Mouse (Mus musculus): ENCODE measurements around the gene Crim1. TPM values are rescaled to one million over a fixed set of nuclear protein-coding genes. Genes with fewer than 3 reads are reported as not detected.

Crim1 gene
- total RNA-seq, 2 experiments from 2014 or later, result 19.3 to 20.1 TPM

DNA sequence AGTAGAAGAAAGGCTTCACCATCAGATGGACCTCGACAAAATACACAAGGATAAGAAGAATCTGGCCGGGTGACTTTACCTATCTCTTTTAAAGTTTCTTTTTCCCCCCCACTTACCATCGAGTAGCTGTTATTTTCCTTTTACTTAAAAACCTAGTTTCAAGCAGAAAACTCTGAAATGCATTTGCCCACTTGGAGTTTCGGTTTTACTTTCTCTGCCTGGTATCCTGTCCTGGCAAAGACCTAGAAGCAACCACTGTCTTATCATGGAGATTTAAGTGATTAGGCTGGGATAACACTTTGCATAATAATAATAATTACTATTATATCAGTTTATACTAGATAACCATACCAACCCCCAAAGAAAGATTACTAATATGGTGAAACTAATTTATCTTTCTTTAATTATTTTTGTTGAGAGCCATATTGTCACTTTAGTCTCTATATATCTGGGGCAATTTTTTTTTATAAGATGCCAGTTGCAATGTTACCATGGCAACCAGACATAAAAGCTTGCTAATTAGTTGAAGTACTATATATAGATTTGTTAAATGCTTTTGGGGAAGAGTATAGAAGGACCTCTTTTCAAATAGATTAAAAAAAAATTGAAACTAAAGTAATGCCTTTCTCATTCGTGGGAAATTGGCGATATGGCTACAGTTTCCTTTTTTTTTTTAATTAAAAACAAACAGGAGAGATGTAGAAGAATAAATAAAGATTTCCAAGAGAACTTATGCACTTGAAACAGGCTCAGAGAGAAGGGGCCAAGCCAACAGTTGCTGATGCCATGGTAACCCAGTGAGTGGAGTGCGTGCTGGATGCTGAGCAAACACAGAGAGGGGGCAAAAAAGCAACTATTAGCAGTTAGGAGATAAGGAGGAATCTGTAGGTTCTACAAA is 74.8 kb downstream of the Crim1 start:
- DNase-seq, result no peak
- intact Hi-C loops (cut with DNase I; ENCODE audit: low total_unique reads), result no loop called here

DNA sequence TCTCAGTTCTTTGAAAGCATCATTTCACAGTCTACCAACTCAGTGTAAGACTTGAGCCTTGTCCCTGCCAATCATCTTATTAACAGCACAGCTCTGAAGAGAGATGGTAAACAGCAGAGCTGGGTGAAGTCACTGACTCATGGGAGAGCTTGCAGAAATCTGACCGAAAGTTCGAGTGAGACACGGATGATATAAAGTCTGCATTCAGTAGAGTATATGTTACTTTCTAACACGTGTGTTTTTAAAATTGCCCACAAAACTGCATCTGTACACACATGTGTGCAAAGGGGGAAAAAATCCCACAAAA is 75.4 kb downstream of the Crim1 start:
- intact Hi-C loops (cut with DNase I; ENCODE audit: low total_unique reads), result no loop called here
- DNase-seq, result no peak

DNA sequence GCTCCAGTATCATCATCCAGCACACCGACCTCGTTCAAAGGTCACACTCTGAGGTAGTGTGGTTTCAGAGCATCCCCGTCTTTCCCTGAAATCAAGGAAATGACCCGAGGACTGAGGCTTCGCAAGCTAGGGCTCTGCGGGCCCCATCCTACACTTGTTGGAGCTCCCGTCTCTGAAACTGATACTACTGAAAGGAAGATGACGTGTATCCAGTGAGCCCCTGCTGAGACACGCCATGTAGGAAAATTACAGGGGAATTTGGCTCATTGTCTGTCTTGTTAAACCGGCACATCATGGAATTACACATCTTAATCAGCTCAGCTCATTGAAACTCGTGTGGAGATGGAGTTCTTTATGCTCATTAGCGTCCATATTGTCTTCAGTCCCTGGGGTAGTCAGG is 79.1 kb downstream of the Crim1 start:
- intact Hi-C loops (cut with DNase I; ENCODE audit: low total_unique reads), result no loop called here

DNA sequence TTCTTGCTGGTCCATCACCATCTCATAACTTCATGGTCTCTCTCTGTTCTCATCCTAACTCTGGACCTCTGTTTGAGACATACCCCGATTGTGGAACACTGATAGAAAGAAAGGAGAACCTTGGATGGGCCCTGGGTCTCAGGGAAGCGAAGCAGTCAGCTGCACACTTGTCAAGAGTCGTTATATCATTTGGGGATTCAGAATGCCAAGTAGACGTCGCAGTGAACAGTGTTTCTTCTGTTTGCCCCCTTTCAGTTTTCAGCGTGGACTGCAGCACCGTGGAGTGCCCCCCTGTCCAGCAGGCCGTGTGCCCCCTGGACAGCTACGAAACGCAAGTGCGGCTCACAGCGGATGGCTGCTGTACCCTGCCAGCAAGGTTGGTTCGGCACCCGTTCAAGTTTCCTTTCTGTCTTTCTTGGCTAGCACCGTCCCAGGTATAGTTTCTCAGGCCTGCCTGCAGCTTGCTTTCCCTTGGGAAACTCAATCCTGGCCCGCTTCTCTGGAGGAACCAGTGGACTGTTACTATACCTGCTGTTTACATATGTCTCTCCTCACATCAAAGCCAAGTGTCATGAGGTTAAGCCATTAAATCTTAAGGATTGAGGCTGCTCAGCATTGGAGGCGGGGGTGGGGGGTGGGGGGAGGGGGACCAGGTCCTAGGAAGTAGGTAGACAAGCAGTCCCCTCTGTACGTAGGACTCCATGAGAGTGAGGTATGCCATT is 81.1 kb downstream of the Crim1 start:
- DNase-seq, result no peak
- intact Hi-C loops (cut with DNase I; ENCODE audit: low total_unique reads), result no loop called here

More for the DNA sequence above, 79.1 kb downstream of the Crim1 start:
- no peak for DNase-seq

DNA sequence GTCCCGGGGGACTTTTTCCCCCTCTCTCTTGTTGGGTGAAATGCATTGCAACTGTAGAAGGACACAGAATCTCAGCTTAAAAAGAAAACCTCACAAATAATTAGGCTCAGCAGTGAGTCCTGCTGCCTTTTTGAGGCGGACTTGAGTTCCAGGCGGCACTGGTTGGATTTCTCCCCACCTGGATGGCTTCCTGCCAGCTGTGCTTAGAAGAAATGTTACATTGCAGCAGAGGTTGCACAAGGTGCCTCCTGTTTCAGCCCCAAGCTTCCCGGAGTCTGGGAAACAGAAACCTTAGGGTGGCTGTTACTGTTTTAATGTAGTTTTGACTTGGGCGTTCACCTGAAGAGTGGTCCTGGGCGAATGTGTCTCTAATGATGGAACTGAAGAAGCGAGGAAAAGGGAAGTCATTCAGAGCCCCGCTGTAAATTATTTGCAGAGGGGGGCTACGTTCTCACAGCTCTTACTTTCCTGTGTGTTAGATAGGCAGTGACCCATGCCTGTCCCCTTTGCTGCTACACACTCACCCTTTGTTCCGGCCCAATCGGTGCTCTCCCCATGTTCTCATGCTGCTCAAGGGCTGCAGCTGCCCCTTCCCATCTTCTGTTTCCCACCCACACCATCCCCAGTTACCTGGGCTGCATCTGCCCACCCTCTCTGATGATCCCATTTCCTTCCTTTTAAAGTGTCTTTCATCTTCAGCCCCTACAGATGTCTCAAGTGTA is 83.4 kb downstream of the Crim1 start:
- intact Hi-C loops (cut with DNase I; ENCODE audit: low total_unique reads), result no loop called here
- no peak for DNase-seq

DNA sequence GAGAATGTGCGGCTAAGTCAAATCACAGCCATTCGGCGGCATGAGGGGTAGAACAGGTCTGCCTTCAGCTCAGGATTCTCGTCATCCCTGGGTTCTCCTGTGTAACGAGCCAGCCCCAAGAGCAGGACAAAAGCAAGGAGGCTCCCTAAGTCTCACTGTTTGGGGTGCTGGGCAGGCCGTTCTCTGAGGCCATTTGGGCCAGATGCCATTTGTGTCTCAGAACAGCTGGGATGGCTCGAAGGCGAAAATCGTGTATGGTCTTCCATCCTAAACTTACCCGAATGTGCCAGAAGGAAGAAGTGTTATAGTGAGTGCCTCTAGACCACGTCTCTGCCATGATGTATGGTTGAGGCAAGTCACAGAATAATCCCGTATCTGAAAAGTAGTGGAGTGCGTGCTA is 86.0 kb downstream of the Crim1 start:
- intact Hi-C loops (cut with DNase I; ENCODE audit: low total_unique reads), result no loop called here
- no peak for DNase-seq

DNA sequence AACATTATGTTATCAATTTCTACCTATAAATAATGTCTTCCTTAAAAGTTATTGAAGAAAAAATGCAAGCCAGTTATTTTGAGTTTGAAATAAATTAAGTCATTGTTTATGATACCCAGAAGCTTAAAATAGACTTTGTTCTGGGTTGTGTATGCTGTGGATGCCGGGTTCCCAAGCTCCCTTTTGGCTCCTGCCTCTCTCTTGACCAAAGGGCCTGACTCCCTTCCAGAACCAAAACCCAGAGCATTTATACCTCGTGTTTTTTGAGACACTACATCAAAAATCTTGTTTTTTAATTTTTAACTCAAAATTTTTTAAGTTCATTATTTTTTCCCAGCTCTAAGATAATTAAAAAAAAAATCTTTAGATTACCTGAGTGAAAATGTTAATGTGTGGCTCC is 87.3 kb downstream of the Crim1 start:
- intact Hi-C loops (cut with DNase I; ENCODE audit: low total_unique reads), result no loop called here
- no peak for DNase-seq

DNA sequence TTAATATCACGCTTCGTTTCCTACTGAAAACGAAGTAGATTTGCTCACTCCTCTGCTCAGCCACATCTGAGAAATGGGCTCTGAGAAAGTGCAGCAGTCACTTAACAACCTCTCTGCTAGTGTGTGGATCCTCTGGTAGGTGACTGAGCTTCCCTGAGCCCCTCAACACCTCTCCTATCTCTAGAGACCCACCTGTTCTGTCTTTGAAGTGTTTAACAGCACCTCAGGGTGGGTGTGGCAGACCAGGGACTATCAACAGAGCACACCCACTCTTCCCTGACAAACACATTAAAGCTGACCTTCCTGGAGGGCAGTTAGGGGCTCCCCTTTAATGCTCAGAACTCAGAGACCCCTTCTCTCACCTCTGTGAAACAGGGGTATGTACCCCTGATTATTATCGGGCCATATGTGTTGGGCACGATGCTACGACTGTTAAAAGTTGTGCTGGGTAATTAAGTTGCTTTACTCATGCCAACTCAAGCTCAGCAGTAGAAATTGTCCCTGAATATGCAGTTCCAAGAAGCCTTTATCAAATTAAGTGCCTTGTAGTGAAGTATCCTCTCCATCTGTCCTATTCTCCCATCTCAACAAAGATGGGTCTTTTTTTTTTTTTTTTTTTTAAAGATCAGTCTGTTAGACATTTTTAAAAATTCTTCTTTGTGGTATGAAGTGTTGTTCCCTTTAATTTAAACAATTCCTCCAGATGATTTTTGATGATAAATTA is 90.3 kb downstream of the Crim1 start:
- no peak for DNase-seq
- intact Hi-C loops (cut with DNase I; ENCODE audit: low total_unique reads), result no loop called here

DNA sequence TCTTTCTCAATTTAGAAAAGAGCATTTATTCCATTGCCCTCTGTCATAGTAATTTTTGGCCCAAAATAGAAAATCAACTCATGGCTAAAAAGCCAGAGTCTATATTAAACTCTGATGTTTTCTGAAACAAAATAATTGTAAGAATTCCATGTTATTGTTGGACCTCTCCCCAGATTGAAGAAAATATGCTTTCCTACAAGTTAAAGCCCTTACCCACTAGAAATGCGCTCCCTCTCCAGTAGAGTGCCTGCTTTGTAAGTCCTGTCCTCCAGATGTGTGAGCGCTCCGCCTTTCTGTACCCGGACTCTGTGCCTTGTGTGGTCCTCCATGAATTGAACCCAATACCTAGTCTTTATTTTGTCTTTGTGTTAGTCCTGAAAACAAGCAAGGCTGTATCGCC is 91.0 kb downstream of the Crim1 start:
- intact Hi-C loops (cut with DNase I; ENCODE audit: low total_unique reads), result no loop called here
- DNase-seq, result no peak

DNA sequence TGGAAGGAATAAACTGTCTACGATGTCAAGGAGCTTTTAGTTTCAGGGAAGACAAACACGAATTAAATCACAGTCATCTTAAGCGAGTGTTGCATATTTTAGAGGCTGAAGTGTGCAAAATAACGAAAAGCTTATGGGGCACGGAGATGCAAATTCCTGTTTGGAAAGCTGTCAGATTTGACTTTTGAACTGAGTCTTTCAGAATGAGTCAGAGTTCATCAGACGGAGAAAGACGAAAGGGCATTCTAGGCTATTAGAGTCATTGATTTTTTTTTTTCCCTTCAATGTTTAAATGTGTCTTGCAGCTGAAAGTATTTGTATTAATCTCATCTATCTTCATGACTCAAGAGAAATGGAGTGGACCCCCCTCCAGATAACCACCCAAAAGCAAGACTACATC is 92.3 kb downstream of the Crim1 start:
- intact Hi-C loops (cut with DNase I; ENCODE audit: low total_unique reads), result no loop called here
- no peak for DNase-seq

DNA sequence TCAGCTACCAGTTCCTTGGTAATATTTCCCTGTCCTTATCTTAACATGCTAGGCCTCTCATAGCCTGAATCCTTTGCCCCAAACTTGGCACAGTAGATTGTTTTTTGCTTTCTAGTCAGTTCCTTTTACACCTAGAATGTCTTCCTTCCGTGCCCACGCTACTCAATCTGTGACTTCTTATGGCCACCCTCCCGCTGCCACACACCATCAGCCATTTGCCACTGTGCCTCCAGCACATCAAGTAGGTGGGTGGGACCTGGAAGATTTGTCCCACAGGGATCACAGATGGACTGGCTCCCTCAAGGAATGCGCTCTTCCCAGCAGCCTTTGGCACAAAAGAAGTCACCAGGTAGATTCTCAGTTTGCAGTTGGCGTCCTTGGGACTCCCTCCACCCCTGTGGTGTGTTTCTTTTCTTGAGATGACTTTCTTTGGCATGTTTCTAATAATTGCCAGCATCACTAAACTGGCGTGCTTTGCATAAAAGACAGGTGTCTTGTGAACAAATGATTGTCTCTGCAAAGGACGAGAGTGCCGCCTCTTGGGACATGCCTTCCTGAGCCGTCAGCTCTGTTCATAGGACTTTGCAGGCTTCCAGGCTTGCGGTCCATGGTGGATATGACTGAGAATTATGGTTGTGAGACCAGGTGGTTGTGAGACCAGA is 92.9 kb downstream of the Crim1 start:
- DNase-seq, result no peak

DNA sequence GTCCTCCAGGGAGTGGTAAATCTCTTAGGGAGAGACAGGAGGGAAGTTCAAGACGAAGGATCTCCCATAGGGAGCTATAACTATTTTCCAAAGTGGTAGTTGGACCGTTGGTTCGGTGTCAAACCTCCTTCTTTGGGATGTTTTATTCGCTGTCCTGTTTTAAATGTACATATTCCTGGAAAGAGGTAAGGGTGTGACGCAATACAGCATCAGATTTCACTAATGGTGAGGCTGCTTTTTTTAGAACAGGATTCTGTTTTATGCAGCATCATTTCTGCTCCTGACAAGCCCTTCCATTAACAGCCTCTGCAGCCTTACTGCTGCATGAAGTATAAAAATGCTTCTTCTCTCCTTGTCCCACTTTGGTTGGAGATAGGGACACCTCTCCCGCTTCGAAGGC is 95.9 kb downstream of the Crim1 start:
- DNase-seq, result no peak
- intact Hi-C loops (cut with DNase I; ENCODE audit: low total_unique reads), result loop anchor here (5.0 kb wide), 1 partner anchor 99 kb away; no protein-coding TSS in a partner anchor

More for the DNA sequence above, 92.9 kb downstream of the Crim1 start:
- intact Hi-C loops (cut with DNase I; ENCODE audit: low total_unique reads), result no loop called here

DNA sequence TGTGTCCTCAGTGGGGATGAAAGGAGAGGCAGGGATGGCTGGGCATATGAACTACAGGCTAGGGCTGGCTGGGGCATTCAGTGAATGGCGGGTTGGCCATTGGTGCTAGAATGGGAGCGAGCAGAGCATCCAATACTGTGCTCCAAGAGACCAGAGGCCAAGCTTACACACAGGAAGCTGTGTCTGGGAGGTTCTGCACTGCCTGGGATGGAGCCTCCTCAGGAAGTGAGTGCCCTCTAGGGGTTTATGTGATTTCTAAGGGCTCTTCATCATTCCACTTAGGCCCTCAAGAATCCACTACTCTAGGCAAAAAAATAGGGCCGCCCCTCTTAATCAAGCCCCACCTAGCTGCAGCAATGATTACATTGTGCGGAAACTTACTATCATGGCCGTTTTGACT is 98.1 kb downstream of the Crim1 start:
- intact Hi-C loops (cut with DNase I; ENCODE audit: low total_unique reads), result loop anchor here (5.0 kb wide), 1 partner anchor 101 kb away; no protein-coding TSS in a partner anchor
- DNase-seq, result no peak

DNA sequence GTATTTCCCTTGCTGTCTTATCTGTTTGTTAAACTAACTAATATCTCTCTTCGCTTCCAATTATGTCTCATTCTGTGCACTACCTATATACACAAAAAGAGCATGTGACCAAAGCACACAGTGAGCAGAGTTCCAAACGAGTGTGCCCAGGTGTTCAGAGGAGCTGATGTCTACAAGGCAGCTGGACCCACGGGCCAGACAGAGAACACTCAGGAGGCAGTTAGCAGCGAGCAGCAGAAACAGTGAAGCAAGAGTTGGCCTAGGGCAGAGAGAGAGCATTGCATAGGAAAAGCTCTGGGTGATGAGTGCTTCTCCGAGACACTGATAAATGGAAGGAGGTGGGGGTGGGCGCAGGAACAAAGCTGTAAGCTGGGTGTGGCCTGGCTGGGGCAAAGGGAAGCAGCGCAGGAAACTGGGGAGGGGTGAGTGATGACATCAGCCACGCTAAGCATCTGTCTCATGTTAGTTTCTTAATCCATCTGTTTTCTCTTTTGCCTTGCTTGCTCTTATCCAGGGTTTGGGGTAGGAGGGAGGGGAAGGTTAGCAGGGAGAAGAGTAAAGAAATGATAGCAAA is 99.0 kb downstream of the Crim1 start:
- intact Hi-C loops (cut with DNase I; ENCODE audit: low total_unique reads), result loop anchor here (5.0 kb wide), 1 partner anchor 102 kb away; no protein-coding TSS in a partner anchor
- no peak for DNase-seq

DNA sequence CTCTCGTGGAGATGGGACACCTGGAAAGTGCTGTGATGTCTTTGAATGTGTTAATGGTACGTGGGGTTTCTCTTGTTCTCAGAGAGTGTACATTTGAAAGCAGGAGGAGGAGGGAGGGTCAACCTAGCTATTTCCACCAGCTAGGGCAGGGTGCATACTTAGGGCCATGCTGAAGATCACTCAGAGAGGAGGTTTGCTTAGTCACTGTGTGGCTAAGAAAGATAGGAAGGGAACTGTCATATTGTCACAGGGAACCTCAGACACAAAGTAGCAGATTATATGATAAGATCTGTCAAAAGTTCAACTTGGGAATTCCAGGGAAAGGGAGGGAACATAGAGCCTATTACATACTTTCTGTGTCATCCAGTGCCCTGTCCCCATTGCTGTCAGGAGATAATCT is 103.0 kb downstream of the Crim1 start:
- intact Hi-C loops (cut with DNase I; ENCODE audit: low total_unique reads), result no loop called here

DNA sequence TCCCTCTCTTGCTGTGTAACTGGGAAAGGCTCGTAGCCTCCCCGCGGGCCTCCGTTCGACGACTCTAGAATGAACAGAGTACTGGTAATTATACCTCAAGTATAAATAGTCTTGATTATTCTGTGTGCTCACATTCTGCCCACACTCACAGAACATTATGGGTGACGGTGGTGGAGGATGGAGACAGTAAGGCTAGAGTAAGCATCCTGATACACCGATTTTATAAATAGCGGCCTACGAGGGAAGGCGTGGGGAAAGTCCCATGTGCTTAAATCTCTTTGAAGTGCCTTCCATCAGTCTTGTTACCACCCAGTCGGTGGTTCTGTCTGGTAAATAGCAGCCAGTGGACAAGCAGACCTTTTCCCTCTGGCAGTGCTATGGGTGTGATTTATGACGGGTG is 104.0 kb downstream of the Crim1 start:
- DNase-seq, result no peak
- intact Hi-C loops (cut with DNase I; ENCODE audit: low total_unique reads), result no loop called here

More for the DNA sequence above, 103.0 kb downstream of the Crim1 start:
- DNase-seq, result no peak

DNA sequence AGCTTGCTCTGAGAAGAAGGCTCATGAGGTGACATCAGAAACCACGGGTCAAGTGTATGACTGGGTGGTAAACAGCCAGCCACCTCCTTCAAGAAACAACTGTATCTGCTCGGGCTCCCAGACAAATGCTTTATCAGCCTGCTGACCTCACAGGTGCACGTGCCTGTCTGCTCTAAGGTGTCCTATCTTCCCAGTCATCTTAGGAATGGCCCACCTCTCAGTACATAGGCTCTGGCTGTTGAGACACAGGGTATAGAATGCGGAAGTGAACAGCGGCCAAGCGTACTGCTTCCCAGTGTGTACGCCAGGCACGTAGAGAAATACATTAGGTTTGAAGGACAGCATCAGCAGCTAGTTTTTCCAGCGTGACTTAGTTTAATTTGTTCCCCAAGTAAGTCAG is 106.4 kb downstream of the Crim1 start:
- DNase-seq, result no peak
- intact Hi-C loops (cut with DNase I; ENCODE audit: low total_unique reads), result no loop called here

DNA sequence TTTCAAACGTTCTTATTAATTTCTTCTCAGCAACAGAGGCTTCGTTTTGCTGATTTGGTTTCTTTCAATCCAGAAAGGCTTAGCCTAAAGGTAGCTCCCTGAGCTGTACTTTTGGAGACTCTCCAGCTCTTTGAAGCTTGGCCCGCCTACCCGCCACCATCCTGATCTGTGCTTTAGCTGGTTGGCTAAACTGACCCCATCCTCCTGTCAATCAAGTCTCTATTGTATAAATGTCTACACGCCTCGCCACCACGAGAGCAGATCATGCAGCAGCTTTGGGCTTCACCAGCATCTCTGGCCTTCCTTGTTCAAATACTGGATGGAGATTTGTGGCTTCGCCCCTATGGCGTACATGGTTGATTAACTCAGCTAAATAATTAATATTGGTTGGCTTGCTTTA is 108.2 kb downstream of the Crim1 start:
- intact Hi-C loops (cut with DNase I; ENCODE audit: low total_unique reads), result no loop called here
- no peak for DNase-seq

DNA sequence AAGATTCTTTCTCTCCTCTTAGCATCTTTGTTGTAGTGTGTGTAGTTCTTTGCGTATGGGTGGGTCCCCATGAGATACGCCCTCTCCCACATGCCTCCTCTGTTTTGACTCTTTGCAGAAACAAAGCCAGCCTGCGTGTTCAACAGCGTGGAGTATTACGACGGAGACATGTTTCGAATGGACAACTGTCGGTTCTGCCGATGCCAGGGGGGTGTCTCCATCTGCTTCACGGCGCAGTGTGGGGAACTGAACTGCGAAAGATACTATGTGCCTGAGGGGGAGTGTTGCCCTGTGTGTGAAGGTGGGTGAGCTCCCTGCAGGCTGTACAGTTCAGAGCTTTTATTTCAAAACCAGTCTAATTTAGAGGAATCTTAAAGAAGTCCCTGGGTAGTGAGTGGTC is 113.0 kb downstream of the Crim1 start:
- no peak for DNase-seq
- intact Hi-C loops (cut with DNase I; ENCODE audit: low total_unique reads), result no loop called here
